ENCODE assay signal across 10 mouse cellular contexts in genomic region chr7:46665236-46665635, GRCm38 (mm10). TPM values are rescaled to one million over a fixed set of nuclear protein-coding genes. Genes with fewer than 3 reads are reported as not detected.
DNase-seq lines count a peak whose midpoint lies in the region; TF ChIP-seq lines count a peak whose summit lies in the region.
"Had no signal": no experiment of that assay in that cellular context is flagged by ENCODE, and none has a peak within 500 bp of the region (broad histone marks: within the 10 kb centered on the region; RNA-seq: fewer than 3 reads in every experiment).

No protein-coding gene starts in this region.

- no peak for TF ChIP-seq POLR2A in heart, adult 2 months (IDR thresholded peaks at IDR 0.05; ENCODE audit: insufficient read depth, low read depth, low read length)
- TF ChIP-seq POLR2A in bone marrow, adult 2 months (IDR thresholded peaks at IDR 0.05; ENCODE audit: borderline replicate concordance, control insufficient read depth, low read depth, low read length): no peak

- intact Hi-C loops in heart, adult 2 months (cut with DNase I): no loop called here

- 33% methylated on average over 9 of the region's 9 CpGs for WGBS in heart, adult 2 months
- 19% methylated on average over 9 of the region's 9 CpGs for WGBS in bone marrow, adult 2 months

- H3K4me3 ChIP-seq in heart, adult 2 months: no peak overlapping the region
- H3K4me3 ChIP-seq in bone marrow, adult 2 months (replicated peaks; ENCODE audit: control insufficient read depth, low read depth, low read length): no peak overlapping the region
- H3K4me3 ChIP-seq: embryonic facial prominence, embryonic 13.5 days; limb, embryonic 13.5 days had no signal

- no peak overlapping the region for H3K9ac ChIP-seq in heart, adult 2 months (ENCODE audit: low read depth, low read length)
- H3K9ac ChIP-seq: embryonic facial prominence, embryonic 13.5 days; limb, embryonic 13.5 days had no signal

- TF ChIP-seq CTCF in heart, adult 2 months (IDR thresholded peaks at IDR 0.05): peak; percentile 57
- TF ChIP-seq CTCF in bone marrow, adult 2 months (IDR thresholded peaks at IDR 0.05; ENCODE audit: control insufficient read depth, insufficient read depth, low read length): peak; percentile 70

- DNase-seq in heart, adult 2 months: no peak
- no peak for DNase-seq in heart, adult 11 months
- DNase-seq in right cerebral cortex, postnatal 14 days: peak; percentile 34
- DNase-seq in right cerebral cortex, adult 18-20 months: no peak
- peak; percentile 38 for DNase-seq in kidney, postnatal 10 days
- peak; percentile 41 for DNase-seq in splenic B cell, adult 2 months (ENCODE audit: low read depth, low spot score)
- DNase-seq in right cerebral cortex, adult 2 months (ENCODE audit: low spot score in 2 of 2): no peak

- H3K27ac ChIP-seq in heart, adult 2 months: no peak overlapping the region
- no peak overlapping the region for H3K27ac ChIP-seq in bone marrow, adult 2 months (ENCODE audit: control insufficient read depth, insufficient read depth, low read depth, low read length, poor library complexity)
- H3K27ac ChIP-seq: embryonic facial prominence, embryonic 13.5 days; limb, embryonic 13.5 days had no signal

- TF ChIP-seq EP300 in heart, adult 2 months (IDR thresholded peaks at IDR 0.05; ENCODE audit: insufficient read depth, low read depth, low read length): no peak

- H3K79me2 ChIP-seq in heart, adult 2 months (replicated peaks; ENCODE audit: control insufficient read depth, insufficient read depth, low read length): no peaks in the 10 kb centered on the region

- H3K4me1 ChIP-seq in heart, adult 2 months (ENCODE audit: control insufficient read depth, insufficient read depth, low read length): no peaks in the 10 kb centered on the region
- no peaks in the 10 kb centered on the region for H3K4me1 ChIP-seq in bone marrow, adult 2 months (ENCODE audit: control insufficient read depth, insufficient read depth, low read length)

- no peaks in the 10 kb centered on the region for H3K36me3 ChIP-seq in heart, adult 2 months (ENCODE audit: control insufficient read depth, insufficient read depth, low read length)
- no peaks in the 10 kb centered on the region for H3K36me3 ChIP-seq in splenic B cell, adult 2 months (ENCODE audit: control insufficient read depth, insufficient read depth, low read length, poor library complexity, severe bottlenecking)
- H3K36me3 ChIP-seq: embryonic facial prominence, embryonic 13.5 days; limb, embryonic 13.5 days had no signal

- no peaks in the 10 kb centered on the region for H3K27me3 ChIP-seq in heart, adult 2 months (ENCODE audit: control insufficient read depth, insufficient read depth, low read length)
- no peaks in the 10 kb centered on the region for H3K27me3 ChIP-seq in splenic B cell, adult 2 months (ENCODE audit: control insufficient read depth, insufficient read depth, low read length, poor library complexity, severe bottlenecking)

RNA-seq across cellular contexts. Expression of gene Tph1, which starts 7.1 kb away (rescaled TPM):
- not detected for total RNA-seq in heart, adult 2 months (2021)
- 0.23 TPM in 1 of 2 replicates, not detected in the other for polyA plus RNA-seq in heart, adult 2 months (2012; rRNA removed)
- not detected in 2 replicates for polyA plus RNA-seq in bone marrow, adult 2 months (2011; ENCODE audit: insufficient read depth, insufficient read length, low replicate concordance, missing spikeins)

RNA-seq across cellular contexts. Expression of gene Sergef, which starts 25.6 kb away (rescaled TPM):
- total RNA-seq in heart, adult 2 months (2021): 1 to 10 TPM; 2.9 to 5.1 TPM
- polyA plus RNA-seq in heart, adult 2 months (2012; rRNA removed): 3.6 and 4.9 TPM in 2 replicates
- polyA plus RNA-seq in bone marrow, adult 2 months (2011; ENCODE audit: insufficient read depth, insufficient read length, low replicate concordance, missing spikeins): 2.7 and 6.5 TPM in 2 replicates

RNA-seq across cellular contexts. Expression of gene Saal1, which starts 45.2 kb away (rescaled TPM):
- 1 to 10 TPM; 3.8 to 4.0 TPM for total RNA-seq in heart, adult 2 months (2021)
- polyA plus RNA-seq in heart, adult 2 months (2012; rRNA removed): 2.3 and 3.1 TPM in 2 replicates
- polyA plus RNA-seq in bone marrow, adult 2 months (2011; ENCODE audit: insufficient read depth, insufficient read length, low replicate concordance, missing spikeins): 8.0 and 13.8 TPM in 2 replicates

RNA-seq across cellular contexts. Expression of gene Saa3, which starts 50.3 kb away (rescaled TPM):
- total RNA-seq in heart, adult 2 months (2021): 1 to 10 TPM; 1.5 to 2.7 TPM
- 0.38 and 1.2 TPM in 2 replicates for polyA plus RNA-seq in heart, adult 2 months (2012; rRNA removed)
- polyA plus RNA-seq in bone marrow, adult 2 months (2011; ENCODE audit: insufficient read depth, insufficient read length, low replicate concordance, missing spikeins): 0.45 and 8.5 TPM in 2 replicates

Comparison
In these comparisons a context has a peak if more than half of its experiments do, and no peak if none do; other contexts are left out.
1. DNase-seq: peak in right cerebral cortex, postnatal 14 days (single experiment), kidney, postnatal 10 days (single experiment) and splenic B cell, adult 2 months (single experiment); none in heart, adult 2 months (0 of 2), heart, adult 11 months (single experiment), right cerebral cortex, adult 18-20 months (single experiment) and right cerebral cortex, adult 2 months (0 of 2).